Mouse (Mus musculus) large intestine, adult 2 months (tissue): ENCODE measurements around the gene Klhl36. TPM values are rescaled to one million over a fixed set of nuclear protein-coding genes. Genes with fewer than 3 reads are reported as not detected.

ENCODE experiments used
- DNase-seq: peaks from one replicate; pipeline ENCODE4 v3.0.0-alpha.2; 2012; ENCODE audit warnings: low read depth, low spot score
- WGBS: fragments of 180-500 bp; shearing (Covaris S2); methylation state at CpG from one replicate; pipeline ENCODE4 v1.1.7; 2018; 5-methylcytosine and 5-hydroxymethylcytosine counted together
- polyA plus RNA-seq: library from polyadenylated mRNA; depleted of rRNA; stranded (reverse); fragments of >200 nt; gene quantifications from 2 replicates; pipeline ENCODE4 v1.2.3, GENCODE M21; 2012; rRNA removed

The Klhl36 gene
- 7.5 and 11.0 TPM in 2 replicates for polyA plus RNA-seq

DNA sequence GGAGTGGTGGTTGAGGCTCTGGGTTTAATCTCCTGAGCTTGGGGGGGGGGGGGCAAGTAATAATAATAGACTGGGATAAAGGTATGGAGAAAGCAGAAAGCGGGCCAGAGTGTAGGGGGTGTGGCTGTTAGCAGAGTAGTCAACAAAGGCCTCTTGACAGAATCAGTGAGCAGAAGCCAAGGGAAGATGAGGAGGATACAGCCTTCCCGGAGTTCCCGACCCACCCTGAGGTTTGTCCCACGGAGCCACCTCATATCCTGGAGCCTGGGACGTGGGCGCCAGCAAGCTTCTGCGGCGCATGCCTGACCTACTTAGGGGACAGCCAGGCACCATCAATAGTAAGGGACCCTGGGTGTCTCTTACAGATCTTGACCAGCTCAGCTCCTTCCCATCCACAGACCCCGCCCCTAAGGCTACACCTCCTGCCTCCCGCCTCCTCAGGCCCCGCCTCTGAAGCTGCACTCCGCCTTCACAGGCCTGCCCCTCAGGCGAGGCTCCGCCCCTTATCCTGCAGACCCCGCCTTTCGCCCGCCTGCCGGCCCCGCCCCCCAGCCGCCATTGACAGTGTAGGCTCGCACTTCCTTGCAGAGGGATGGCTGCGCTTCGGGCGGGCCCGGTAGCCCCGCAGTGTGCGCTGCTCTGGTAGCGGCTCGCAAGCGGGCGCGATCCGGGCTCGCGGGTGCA, at the start of gene Klhl36:
Gene Klhl36, plus strand, starts transcription at position 561 of the 684 bp plus-strand sequence.
- 2% methylated on average over 34 of the region's 35 CpGs for WGBS
- peak; percentile 72 for DNase-seq

DNA sequence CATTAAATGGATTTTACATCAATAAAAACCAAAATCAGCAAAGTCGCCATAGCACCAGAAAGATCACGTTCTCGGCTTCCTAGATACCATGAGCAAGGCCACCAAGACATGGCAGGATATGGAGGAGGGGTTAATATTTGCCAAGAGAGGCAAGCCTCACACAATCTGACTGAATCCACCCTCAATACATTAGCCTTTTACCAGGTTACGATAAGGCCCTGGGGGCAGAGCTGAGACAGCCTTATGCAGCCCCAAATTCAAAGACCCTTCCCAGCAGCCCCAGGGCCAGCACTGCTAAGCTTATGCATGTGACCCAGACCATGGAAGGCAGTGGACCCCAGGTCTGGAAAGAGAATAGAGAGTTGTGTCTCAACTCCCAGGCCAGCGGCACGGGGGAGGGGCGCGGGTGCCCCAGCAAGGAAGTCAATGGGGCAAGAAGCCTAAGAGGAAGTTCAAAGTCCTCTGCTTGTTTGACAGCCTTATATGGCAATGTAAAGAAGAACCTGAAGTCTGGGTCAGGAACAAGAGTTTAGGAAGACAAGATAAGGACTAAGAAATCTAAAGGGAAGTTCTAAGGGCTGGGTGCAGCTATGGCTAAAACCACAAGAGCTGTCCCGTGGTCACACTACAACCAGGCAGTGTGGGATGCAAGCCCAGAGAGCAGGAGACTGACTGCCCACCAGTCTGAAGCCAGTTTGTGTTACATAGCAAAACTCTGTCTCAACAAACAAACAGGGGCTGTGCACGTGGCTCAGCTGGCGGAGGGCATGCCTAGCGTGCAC, 49.2 kb upstream of the Klhl36 start:
- WGBS: 21% methylated on average over 12 of the region's 12 CpGs
- peak; percentile 78 for DNase-seq

DNA sequence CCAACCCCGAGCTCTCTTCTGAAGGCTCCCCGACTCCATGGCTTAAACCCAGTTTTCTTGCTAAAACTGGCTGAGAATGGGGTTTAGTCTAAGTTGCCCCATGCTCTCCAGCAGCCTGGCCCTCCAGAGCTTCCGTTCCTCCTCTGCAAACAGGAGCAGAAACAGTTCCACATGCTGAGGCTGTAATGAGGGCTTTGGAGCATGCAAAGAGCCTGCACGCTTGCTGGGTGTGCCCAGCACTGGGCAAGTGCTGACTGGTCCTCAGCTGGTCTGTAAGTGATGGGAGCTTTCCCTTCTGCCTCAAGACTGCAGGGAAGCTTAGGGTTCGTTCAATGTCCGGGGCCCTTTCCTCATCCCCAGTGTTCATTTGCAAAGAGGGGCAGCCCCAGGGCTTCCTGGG, 45.8 kb upstream of the Klhl36 start:
- 86% methylated on average over 6 of the region's 6 CpGs for WGBS
- DNase-seq: no peak

DNA sequence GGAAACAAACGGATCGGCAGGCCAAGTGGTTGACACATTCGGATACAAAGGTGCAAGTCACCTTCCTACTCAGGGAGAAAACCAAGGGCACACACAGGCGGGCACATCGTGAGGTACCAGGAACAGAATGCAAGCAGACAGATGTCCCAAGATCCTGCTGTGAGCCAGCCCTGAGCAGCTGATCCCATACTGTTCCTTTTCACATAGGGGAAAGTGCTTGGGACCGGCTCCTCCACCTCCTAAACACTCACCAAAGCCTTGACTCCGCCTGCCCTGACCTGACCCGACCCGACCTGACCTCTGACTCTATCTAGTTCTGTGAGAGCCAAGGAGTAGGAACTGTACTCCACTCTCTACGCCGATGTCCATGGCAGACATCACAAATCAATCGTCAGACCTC, 44.6 kb upstream of the Klhl36 start:
- no peak for DNase-seq
- 31% methylated on average over 12 of the region's 12 CpGs for WGBS

DNA sequence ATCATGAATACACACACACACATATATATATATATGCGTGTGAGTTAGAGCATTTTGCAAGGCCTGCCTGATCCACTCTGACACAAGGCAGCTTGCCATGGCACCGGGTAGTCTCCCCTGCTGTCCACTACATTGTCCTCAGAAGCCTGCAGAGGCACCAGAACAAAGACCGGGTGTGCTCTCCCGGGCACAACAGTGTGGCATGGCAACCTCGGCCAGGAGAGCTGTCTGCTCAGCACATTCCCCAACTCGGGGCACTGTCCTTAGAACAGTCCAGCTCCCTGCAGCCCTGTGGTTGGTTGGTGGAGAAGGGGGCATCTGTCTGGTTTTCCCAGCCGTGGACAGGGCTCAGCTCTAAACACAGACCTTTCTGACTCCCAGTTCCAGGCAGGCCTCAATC, 42.8 kb upstream of the Klhl36 start:
- DNase-seq: no peak
- WGBS: 75% methylated on average over 7 of the region's 7 CpGs

DNA sequence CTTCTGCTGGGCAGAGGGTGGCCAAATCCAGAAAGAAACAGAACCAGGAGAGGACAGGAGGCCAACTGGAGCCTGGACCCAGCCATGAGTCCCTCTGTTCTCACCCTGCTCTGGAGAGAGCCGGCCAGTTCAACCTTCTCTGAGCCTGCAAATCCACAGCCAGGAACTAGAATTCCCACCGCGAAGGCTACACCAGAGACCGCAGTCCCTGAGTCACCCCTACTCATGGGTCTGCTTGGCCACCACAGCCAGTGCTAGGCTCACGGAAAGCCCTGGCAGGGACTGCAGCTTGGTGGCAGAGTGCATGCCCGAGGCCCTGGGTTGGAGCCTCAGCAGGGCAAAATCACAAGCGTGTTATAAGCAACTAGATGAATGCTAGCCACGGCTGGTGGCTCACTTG, 42.1 kb upstream of the Klhl36 start:
- WGBS: 92% methylated on average over 8 of the region's 8 CpGs
- DNase-seq: no peak

DNA sequence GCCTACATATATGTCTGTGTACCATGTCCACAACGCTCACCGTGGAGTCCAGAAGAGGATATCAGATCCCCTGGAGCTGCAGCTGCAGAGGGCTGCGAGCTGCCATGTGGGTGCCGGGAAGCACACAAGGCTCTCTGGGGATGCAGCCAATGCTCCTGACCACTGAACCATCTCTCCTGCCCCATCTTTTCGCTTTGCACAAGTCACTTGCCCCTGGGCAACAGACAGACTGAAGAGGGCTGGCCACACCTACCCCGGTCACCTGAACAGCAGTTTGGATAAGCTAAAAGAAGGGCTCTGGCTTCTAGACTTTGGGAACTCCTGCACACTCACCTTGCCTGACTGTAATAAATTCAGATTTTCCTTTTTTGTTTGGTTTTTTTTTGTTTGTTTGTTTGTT, 40.4 kb upstream of the Klhl36 start:
- 95% methylated on average over 6 of the region's 6 CpGs for WGBS

DNA sequence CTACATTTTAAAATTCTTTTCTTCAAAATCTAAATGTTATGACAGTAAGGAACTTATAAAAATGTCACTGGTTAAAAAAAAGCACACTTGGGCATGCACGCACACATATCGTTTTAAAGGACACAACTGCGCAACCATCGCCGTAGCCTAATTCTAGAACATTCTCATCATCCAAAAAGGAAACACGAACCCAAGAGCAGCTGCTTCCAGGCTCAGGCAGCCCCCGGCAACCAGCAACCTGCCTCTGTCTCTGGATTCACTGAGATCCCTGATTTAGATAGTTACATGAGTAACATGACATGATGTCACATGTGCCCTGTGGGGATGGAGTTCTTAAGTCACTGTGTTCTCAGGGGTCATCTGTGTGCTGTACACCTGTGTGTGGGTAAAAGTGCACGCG, 38.8 kb upstream of the Klhl36 start:
- DNase-seq: no peak
- 96% methylated on average over 9 of the region's 9 CpGs for WGBS

More for the DNA sequence above, 40.4 kb upstream of the Klhl36 start:
- no peak for DNase-seq

DNA sequence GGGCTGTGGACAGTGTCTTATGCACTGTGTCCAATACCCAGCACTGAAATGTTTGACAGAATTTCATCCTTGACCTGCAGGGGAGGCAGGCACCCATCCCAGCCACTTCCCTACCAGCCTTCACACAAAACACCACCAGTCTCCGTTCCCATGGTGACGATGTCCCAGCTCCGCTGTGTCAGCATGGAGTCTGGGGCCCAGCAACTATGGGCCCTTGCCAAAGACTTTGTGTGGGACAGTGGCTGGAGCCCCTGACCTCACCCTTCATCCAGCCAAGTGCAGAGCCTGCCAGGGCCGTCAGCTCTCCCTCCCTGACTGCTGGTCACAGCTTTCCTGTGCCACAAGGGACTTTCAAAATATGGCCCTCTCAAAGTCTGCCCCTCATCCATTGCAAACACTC, 38.0 kb upstream of the Klhl36 start:
- DNase-seq: no peak
- WGBS: 78% methylated on average over 4 of the region's 4 CpGs

DNA sequence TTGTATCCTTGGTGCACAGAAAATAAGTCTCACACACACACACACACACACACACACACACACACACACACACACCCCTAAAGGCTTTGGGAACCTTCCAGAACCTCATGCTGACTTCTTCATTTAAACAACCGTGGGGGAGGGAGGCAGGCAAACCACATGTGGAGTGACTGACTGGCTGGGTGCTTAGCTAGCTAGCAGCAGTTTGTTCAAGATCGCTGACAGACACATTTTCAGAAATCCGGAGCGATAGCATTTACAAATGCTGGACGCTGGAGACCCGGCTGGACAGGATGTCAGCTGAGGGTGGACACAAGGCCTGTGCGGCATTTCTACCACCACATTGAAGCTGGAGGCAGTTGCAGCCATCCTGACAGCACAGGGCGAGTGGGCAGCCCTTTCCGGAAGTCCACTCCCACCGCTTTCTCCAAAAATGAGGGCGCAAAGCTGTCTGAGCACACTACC, 37.2 kb upstream of the Klhl36 start:
- no peak for DNase-seq
- 65% methylated on average over 11 of the region's 11 CpGs for WGBS

DNA sequence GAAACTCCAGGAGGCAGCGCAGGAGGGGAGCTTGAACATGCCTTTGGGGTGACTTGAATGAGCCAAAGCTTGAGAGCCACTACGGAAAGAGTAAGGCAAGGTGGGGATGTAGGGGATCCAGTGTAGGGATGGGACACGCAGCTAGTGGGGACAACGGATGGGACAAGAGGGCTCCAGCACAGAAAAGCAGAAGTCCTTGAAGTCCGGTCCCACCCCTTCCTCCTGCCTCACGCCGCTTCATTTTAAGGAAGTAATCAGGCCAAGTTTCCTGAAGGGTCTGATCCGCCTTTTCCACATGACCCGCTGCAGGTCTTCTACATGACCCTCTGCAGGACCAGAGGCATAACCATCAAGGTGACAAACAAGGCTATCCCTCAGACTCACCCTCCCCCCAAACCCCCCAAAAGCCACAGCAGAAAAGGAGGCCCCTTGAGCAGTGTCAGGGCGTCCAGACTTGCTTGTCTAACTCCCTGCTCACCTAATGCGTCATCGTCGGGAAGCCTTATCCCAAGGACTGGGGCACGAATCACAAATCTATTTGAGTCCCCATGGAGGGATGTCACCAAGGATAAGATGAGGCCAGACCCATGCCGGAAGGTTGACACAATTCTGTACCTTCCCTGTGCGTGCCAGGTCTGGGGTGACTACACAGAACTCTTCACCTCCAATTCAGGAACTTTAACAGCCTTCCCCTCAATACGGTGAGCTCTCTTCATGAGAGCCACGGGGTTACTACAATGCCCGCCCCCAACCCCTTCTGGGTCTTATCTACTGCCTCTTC, 35.9 kb upstream of the Klhl36 start:
- 84% methylated on average over 19 of the region's 19 CpGs for WGBS
- no peak for DNase-seq

DNA sequence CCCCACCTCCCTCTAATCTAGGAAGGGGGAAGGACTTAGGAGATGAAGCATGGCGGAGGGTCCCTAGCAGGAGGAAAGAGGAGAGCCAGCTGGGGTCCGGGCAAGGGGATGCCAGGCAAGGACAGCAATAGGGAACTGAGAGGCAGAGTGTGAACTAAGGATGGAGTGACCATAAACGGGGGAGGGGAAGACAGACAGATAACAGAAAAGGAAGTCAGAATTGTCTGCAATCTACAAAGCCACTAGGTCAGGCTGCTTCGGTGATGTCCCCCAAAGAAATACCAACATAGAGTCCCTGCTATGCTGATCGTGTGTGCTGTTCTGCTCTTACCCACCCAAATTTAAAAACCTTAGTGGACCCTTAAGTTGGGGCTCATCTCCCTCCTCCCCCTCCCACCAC, 35.1 kb upstream of the Klhl36 start:
- DNase-seq: no peak
- WGBS: 76% methylated on average over 5 of the region's 5 CpGs

DNA sequence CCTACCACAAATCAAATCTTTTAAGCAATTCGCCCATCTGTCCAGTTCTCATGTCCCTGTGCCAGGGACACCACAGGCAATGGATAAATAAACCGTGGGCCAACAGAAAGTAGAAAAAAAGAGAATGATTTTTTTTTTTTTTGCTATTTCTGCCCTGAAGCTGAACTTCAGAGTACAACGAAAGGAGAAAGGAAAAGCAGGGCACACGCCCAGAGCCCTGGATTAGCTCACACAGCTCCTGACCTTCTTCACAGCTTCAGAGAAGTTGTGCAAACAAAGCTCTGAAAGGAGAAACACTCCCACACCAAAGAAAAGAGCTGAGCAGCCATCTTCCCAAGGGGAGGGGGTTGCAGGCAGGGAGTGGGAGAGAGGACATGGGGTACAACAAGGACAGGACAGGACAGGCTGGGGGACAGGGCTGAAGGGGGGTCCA, 34.3 kb upstream of the Klhl36 start:
- 40% methylated on average over 4 of the region's 4 CpGs for WGBS
- no peak for DNase-seq

DNA sequence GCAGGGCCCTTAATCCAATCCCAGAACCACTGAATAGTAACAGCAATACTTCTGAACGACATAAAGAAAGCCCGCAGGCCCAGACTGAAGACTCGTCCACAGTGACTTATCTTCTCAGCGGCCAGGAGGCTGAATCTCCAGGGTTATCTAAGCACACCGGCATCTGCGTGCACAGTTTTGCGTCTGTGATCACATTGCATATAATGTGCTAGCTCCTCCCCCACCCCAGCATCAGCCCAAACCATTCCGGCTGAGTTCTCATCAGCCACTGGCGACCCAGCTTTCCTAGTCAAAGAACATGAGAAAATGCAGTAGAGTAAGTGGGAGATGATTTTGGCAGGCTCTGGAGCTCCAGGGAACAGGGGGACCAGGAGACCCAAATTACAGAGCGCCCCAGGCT, 33.1 kb upstream of the Klhl36 start:
- WGBS: 92% methylated on average over 10 of the region's 10 CpGs
- no peak for DNase-seq

DNA sequence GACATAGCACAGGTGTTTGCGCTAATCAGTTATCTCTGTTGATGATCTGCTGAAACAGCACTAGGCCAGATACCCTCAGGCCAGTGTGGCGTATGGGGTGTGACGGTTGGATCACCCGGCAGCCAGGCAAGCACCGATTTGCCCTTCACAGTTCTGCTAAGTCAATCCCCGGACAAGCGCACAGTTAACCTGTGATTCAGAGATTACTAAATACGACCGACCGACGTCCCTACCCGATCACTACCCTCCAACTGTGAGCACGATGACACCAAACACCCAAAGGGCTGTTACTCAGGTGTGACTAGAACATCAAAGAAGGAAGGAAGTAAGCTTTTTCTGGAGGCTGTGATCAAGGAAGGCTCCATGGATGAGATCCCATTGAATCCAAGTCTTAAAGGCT, 32.6 kb upstream of the Klhl36 start:
- WGBS: 84% methylated on average over 13 of the region's 13 CpGs
- no peak for DNase-seq

DNA sequence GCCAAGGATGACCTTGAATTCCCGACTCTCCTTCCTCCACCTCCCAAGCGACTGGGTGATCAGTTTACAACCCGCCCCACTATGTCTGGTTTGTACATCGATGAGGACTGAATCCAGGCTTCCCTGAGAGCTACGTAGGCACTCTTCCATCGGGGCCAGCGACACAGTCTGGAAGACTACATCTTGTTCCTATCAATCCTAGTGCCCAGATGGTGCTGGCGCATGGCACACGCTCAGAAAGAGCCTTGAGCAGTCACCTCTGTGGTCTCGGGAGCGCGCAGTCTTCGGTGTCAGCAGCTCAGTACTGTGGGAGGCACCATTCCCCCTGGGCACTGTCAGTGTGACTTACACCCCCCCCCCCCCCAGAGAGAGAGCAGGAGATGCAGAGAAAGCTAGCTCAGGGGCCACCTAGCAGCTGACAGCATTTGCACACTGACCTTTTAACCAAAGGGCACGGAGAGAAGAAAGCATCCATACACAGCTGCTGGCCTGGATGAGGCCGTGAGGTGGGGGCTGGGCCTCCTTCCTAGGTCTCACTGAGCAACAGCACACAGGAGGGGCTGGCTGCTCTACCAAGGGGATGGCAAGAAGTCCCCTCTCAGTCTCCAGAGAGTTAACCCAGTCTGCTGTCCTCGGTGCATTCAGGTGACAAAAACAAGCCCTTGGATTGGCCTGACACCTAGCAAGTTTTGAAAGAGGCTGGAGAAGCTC, 32.0 kb upstream of the Klhl36 start:
- 76% methylated on average over 16 of the region's 16 CpGs for whole genome bisulfite sequencing
- DNase-seq: no peak

DNA sequence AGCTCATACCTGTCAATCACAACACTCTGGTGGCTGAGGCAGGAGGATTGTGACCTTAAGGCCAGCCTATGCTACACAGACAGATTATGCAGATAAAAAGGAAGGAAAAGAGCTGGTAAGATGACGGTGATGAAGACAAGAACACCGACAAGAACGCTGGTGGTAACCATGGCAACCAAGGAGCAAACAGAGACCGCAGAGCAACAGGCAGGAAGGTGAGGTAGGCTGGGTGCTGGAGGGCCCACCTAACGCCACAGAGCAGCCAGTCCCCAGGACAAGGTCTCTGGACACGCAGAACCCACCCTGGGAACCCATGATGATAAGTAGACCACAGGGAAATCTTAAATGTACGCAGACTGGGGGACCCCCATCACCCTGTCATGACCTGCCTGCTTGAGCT, 31.5 kb upstream of the Klhl36 start:
- WGBS: 70% methylated on average over 7 of the region's 7 CpGs
- DNase-seq: no peak

DNA sequence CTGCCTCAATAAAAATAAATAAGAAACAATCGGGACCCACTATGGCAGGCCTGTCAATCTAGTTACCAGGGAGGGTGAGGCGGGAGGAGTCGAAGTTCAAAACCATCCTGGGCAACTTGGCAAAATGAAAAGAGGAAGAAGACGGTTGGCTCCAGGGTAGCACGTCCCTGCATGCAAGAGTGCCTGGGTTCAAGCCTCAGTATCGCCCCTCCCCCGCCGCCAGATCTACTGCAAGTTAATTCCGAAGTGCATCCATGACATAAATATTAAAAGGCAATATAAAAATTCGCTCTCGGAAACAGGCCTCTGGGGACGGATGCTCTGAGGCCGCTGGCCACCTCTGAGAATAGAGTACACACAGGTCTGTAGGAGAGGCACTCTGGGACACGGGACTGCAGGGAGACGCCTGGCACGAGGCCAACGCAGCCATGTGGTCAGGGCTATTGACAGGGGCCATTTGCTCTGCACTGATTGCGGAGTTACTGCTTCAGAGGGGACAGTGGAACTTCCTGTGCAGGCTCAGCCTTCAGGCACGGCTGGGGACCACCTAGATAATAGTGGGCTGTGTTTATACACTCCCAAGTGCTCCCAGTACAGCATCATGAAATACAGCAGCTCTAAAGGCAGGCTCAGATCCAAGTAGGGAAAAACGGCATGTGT, 30.6 kb upstream of the Klhl36 start:
- DNase-seq: no peak

DNA sequence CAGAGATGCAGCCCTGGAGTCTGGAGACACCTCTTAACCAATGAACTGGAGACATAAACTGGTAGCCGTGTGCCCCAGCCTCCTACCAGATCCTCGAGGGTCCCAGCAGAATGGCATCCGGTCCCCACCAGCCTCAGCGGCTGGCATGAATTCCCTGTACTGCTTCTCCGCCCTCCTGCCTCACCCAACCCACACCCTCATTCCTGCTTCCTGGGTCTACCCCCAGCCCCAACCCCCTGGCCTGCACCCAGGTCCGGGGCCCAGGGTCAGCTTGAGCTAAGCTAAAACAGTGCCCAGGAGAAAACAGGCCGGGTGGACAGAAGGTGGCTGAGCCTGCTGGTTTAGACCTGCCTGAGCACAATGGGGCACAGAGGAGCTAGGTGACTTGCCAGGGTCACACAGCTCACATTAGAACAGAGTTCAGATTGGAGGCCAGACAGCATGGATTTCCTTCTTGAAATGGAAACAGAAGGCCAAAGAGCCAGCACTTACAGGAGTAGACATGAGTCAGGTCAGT, 29.9 kb upstream of the Klhl36 start:
- no peak for DNase-seq
- 20% methylated on average over 7 of the region's 7 CpGs for WGBS

More for the DNA sequence above, 30.6 kb upstream of the Klhl36 start:
- whole genome bisulfite sequencing: 13% methylated on average over 20 of the region's 20 CpGs
